In the genomic region with DNA sequence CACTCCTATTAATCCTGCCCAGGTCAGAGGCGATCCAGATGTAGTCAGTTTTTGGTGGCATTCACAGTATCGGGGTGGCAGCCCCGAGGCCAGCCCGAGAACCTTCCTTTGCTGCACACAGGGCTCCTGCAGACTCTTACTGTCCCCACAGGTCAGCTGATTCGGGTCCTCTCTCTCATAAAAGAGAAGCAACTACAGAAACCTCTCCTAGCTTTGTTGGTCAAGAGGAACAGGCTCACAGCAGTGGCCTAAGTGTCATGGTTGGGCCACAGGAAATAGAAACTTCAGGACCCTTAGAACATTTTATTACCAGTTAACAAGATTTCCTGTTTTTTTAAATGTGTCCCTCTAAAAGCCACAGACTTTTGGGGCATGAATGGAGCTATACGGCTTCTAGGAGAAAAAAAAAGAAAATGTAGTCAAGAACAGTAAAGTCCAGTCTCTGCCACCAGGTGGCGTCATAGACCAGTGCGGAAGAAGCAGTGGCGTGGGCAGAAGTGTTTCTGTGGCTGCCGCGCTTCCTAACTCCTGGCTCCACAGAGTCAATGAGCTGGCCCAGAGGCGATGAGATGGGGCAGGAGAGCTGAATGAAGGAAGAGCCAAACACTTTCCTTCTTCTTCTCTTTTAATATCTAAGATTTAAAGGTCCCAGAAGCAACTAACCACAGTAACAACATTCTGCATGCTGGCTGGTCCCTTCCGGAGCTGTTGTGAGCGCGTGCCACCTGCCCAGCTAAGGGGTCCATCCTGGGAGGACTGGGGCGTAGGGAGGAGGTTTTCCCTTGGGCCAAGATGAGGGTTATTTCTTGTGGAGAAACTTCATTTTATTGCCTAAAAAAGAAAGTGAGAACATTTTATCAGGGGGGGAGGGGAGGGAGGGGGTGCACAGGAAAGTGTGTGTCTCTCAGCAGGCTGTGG, we compare ENCODE assay signal across 8 mouse cellular contexts. TPM values are rescaled to one million over a fixed set of nuclear protein-coding genes. Genes with fewer than 3 reads are reported as not detected.
DNase-seq lines count a peak whose midpoint lies in the region; ATAC-seq lines count a peak whose summit lies in the region.

No protein-coding gene starts in this region.

- no peak overlapping the region for H3K27ac ChIP-seq in hindbrain, embryonic 15.5 days (replicated peaks)

- peak; percentile 76 for ATAC-seq in hindbrain, embryonic 15.5 days (ENCODE audit: low FRiP score, low read depth)

- H3K4me2 ChIP-seq in hindbrain, embryonic 15.5 days, result no peak overlapping the region

- no peak overlapping the region for H3K9ac ChIP-seq in hindbrain, embryonic 15.5 days

- H3K4me3 ChIP-seq in hindbrain, embryonic 15.5 days, result no peak overlapping the region

- no peaks in the 10 kb centered on the region for H3K4me1 ChIP-seq in hindbrain, embryonic 15.5 days (replicated peaks)

- peak; percentile 71 for DNase-seq in T-cell, adult 2 months (ENCODE audit: low spot score)
- DNase-seq in cerebellum, postnatal 14 days, result peak; percentile 89 to 93
- peak; percentile 78 for DNase-seq in gastrocnemius, adult 18-20 months (ENCODE audit: low spot score)
- peak; percentile 67 to 71 for DNase-seq in layer of hippocampus, postnatal 36 days
- peak; percentile 76 to 85 for DNase-seq in lung, postnatal 4 days
- DNase-seq in retina, postnatal 1 day, result peak; percentile 87
- DNase-seq in thymus, postnatal 4 days, result peak; percentile 90

- no peaks in the 10 kb centered on the region for H3K9me3 ChIP-seq in hindbrain, embryonic 15.5 days

- H3K27me3 ChIP-seq in hindbrain, embryonic 15.5 days, result no peaks in the 10 kb centered on the region

- peaks cover 12% of the 10 kb centered on the region for H3K36me3 ChIP-seq in hindbrain, embryonic 15.5 days

- WGBS in hindbrain, embryonic 15.5 days, result 49% methylated on average over 16 of the region's 16 CpGs

RNA-seq across cellular contexts. Expression of a gene that starts 42.6 kb away (rescaled TPM):
- 10 to 100 TPM; 14.0 to 16.4 TPM for total RNA-seq in gastrocnemius, adult 18-20 months (2021)
- 231 and 232 TPM in 2 replicates for polyA plus RNA-seq in hindbrain, embryonic 15.5 days (2015; fragmentation: Nextera tagmentation; extraction: Ambion mirVana)
- 100 to 1,000 TPM; 127 to 136 TPM for total RNA-seq in layer of hippocampus, postnatal 36 days (2021)

Comparison
In these comparisons a context has a peak if more than half of its experiments do, and no peak if none do; other contexts are left out.
1. RNA of a gene that starts 42.6 kb away (total RNA-seq): 127 to 136 TPM in layer of hippocampus, postnatal 36 days; 14.0 to 16.4 TPM in gastrocnemius, adult 18-20 months; every median in the first group is over 4 times any median in the second.
2. Peak in every context shown above with its lines, with median percentiles within 50 percentile points of each other: DNase-seq.